Mouse (Mus musculus): ENCODE results near the gene 4922502D21Rik.

4922502D21Rik gene

GRCm38 (mm10) chr6:129312499-129312898 is 19.1 kb downstream of the 4922502D21Rik start:
- no peak for DNase-seq (ENCODE audit: low spot score)

GRCm38 (mm10) chr6:129304180-129304579 is 27.4 kb downstream of the 4922502D21Rik start:
- DNase-seq (ENCODE audit: low spot score), result no peak

- DNase-seq (ENCODE audit: low spot score), result no peak
Observed at GRCm38 (mm10) chr6:129288708-129289107, 42.9 kb downstream of the 4922502D21Rik start.

- no peak for DNase-seq (ENCODE audit: low spot score)
Observed at GRCm38 (mm10) chr6:129284384-129285104, 47.1 kb downstream of the 4922502D21Rik start.

- DNase-seq (ENCODE audit: low spot score), result no peak
Observed at GRCm38 (mm10) chr6:129283271-129283670, 48.3 kb downstream of the 4922502D21Rik start.

- no peak for DNase-seq (ENCODE audit: low spot score)
Observed at GRCm38 (mm10) chr6:129276483-129276882, 55.1 kb downstream of the 4922502D21Rik start.

GRCm38 (mm10) chr6:129275624-129276203 is 55.9 kb downstream of the 4922502D21Rik start:
- no peak for DNase-seq (ENCODE audit: low spot score)

GRCm38 (mm10) chr6:129275220-129275619 is 56.4 kb downstream of the 4922502D21Rik start, which contains the start of gene Cd69:
Cd69 (minus strand) TSS chr6:129275436.
- no peak for DNase-seq (ENCODE audit: low spot score)

GRCm38 (mm10) chr6:129274476-129274875 is 57.1 kb downstream of the 4922502D21Rik start:
- no peak for DNase-seq (ENCODE audit: low spot score)

- DNase-seq (ENCODE audit: low spot score), result no peak
Observed at GRCm38 (mm10) chr6:129273662-129274061, 57.9 kb downstream of the 4922502D21Rik start.

Data from ovary, postnatal 36 days (tissue).